Mouse (Mus musculus): ENCODE results near the gene Grhl3.
"Not testable (repeated sequence)": the region's sequence is repeated elsewhere in the genome, so short reads cannot be mapped to it uniquely, and the experiment has no call there.

Grhl3 gene

DNA sequence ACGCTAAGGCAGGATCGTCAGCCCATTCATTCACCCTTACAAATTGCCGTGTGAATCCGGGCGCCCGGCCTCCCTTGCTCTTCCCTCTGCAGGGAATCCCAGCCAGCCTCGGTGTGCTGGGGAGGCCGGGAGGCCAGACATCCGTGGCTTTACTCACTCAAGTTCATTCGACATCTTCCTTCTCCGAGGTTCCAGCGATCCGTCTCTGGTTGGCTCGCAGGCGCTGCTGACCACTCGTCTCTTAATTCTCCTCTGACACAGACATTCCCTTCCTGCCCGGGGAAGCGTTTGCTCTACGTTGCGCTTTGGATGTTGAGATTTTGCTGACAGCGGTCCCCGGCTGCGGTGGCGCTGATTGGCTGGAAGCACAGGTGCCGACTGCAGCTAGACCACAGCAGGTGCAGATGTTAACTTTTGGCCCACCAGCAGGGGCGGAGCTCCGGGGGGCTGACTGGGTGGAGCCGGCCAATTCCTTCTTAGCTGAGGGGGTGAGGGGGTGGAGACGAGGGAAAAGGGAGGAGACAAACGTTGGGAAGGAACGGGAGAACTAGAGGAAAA is at the start of gene Grhl3:
Gene Grhl3 (minus strand): TSS at position 380 of the 558 bp plus-strand sequence.
- in situ Hi-C loops (cut with MboI, MseI) = no loop called here

- in situ Hi-C loops (cut with MboI, MseI) = no loop called here
Observed at GRCm38 (mm10) chr4:135622290-135622689, 48.9 kb upstream of the Grhl3 start.

DNA sequence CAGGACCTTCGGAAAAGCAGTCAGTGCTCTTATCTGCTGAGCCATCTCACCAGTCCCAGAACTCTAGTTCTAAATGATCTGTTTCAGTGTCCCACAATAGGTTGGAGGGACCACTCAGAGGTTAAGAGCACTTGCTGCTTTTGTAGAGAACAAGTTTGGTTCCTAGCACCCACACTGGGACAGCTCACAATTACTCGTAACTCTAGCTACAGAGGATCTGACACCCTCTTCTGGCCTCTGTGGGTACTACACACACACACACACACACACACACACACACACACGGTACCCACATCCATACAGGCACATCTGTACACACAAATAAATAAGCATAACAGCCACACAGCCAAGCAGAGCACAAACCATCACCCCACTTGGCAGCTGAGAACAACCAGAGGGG is 47.0 kb upstream of the Grhl3 start:
- in situ Hi-C loops (cut with MboI, MseI) = no loop called here

GRCm38 (mm10) chr4:135617783-135618470 is 44.5 kb upstream of the Grhl3 start:
- in situ Hi-C loops (cut with MboI, MseI) = no loop called here

GRCm38 (mm10) chr4:135617038-135617437 is 43.6 kb upstream of the Grhl3 start:
- in situ Hi-C loops (cut with MboI, MseI) = no loop called here

DNA sequence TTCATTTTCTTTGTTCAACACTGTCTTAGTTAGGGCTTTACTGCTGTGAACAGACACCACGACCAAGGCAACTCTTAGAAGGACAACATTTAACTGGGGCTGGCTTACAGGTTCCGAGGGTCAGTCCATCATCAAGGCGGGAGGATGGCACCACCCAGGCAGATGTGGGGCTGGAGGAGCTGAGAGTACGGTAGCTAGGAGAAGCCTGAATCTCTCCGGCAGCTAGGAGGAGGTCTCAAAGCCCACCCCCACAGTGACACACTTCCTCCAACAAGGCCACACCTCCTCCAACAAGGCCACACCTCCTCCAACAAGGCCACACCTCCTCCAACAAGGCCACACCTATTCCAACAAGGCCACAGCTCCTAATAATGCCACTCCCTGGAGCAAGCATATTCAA is 41.9 kb upstream of the Grhl3 start:
- in situ Hi-C loops (cut with MboI, MseI) = not testable (repeated sequence)

DNA sequence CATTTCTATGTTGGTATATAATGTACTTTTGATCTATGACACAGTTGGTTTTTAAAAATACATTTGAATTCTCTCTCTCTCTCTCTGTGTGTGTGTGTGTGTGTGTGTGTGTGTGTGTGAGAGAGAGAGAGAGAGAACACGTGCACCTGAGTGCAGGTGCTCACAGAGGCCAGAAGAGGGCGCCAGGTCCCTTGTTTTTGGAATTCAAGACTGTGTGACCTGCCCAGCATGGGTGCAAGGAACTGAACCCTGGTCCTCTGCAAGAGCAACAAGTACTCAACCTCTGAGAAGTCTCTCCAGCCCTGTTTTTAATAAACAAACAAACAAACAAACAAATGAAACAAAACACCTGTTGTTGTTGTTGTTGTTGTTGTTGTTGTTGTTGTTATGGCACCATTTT is 36.6 kb upstream of the Grhl3 start:
- in situ Hi-C loops (cut with MboI, MseI) = no loop called here

DNA sequence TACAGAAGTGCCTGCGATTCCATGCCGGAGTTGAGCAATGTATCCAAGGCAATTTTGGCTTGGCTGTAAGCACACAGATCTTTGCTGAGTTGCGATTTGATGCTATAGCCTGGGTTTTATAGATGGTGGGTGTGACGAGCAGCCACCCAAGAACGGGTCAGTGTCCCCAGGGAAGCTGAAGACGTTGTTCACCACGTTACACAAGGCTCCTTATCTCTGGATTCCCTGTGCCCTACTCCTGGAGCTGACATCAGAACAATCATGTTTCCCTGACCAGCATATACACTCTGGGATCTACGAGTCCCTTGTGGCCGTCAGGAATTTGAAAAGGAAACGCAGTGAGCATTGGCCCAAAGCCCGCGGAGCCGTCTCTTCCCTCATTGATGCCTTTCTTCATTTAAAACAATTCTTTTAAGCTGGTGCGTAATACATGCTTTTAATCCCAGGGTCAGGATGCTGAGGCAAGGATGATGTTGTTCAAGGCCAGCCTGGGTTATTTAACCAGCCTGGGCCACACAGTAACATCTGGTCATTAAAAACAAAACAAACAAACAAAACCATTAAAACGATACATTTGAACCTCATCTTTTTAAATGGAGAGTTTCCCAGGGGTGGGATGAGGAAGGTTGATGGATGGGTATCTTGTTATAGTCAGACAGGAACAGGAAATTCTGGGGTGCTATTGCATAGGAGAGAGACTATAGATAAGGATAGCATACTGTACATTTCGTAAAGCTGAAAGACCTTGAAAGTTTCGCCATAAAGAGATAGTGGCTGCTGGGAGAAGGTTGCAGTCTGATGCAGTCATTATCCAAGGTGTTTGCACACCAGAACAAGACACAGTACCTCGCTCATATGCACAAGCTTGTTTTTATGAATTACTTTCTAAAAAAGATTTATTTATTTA is 34.8 kb upstream of the Grhl3 start:
- in situ Hi-C loops (cut with MboI, MseI) = no loop called here

- in situ Hi-C loops (cut with MboI, MseI) = no loop called here
Observed at GRCm38 (mm10) chr4:135606271-135606670, 32.8 kb upstream of the Grhl3 start.

- in situ Hi-C loops (cut with MboI, MseI) = no loop called here
Observed at GRCm38 (mm10) chr4:135601530-135601929, 28.1 kb upstream of the Grhl3 start.

DNA sequence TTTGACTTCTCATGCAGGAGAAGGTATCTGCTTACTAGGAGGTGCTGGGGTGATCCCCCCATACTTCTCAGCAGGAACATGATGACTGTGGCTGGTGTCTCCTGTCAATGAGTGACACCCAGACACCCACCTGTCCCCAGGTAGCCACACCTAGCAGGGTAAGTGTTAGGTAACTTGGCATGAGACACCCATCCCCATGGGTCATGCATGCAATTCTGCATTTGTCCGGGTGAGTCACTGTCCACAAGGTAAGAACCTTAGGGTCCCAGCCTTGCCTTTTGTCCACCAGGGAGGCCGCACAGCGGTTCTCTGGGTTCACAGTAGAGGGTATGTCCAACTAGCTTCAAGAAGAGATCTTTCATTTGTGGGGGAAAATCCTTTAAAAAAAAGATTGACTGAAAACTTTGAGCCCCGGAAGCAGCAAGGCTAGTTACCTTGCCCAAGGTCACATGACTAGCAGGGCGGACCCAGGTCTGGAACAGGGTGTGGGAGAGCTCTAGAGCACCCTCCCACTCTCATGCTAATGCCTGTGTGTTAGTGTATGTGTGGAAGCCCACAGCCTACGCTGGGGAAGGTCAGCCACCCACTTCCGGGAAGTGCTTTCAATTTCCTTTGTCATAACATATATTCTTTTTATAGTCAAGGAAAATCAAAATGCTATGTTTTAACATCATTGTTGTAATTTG is 26.2 kb upstream of the Grhl3 start:
- in situ Hi-C loops (cut with MboI, MseI) = no loop called here

DNA sequence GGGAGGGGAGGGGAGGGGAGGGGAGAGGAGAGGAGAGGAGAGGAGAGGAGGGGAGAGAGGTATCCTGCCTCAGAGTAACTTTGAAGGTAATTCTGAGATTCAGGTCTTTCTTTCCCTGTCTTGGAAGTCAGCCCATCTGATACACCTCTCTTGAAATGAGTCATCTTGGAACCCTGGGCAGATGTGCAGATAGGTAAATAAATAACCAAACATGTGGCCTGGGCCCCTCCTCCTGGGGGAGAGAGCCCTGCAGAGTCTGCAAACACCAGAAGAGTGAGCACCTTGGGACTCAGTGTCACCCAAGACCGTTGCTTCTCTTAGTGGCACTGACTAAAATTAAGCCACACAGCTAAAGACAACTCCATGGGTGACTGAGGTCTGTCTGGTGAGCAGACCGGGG is 25.6 kb upstream of the Grhl3 start:
- in situ Hi-C loops (cut with MboI, MseI) = no loop called here

DNA sequence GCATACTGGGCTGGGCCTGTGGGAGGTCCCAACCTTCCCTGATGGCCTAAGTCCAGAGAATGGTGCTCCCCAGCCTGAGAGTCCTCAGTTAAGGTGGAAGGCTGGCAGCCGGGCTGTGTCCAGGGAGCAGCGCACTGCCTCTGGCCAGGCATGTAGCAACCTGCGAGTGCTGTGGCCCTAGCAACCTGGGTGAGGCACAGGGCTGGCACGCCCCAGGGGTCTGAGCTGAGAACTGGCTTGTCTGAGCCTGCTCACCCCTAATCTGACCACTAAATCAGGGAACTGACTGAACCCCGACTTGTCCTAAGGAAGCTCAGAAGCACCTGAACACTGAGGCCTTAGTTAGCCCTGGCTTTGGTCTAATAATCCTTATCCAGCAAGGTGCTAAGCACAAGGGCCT is 24.1 kb upstream of the Grhl3 start:
- in situ Hi-C loops (cut with MboI, MseI) = no loop called here

DNA sequence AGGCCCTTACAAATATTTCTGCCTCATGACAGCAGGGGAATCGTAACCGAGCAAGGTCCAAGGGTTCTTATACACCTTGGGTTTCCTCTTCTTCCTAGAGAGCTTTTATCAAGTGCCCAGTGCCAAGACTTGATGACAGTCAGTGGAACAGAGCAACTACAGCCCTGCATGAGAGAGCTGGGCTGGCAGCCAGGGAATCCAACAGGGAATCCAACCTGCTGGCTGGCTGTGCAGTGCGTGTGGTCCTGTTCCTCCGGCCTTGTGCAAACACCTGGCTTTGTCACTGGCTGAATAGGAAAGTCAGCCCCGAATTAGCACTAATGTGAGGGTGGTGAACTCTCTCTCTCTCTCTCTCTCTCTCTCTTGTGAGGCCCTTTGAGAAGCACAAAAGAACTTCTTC is 22.5 kb upstream of the Grhl3 start:
- in situ Hi-C loops (cut with MboI, MseI) = no loop called here

DNA sequence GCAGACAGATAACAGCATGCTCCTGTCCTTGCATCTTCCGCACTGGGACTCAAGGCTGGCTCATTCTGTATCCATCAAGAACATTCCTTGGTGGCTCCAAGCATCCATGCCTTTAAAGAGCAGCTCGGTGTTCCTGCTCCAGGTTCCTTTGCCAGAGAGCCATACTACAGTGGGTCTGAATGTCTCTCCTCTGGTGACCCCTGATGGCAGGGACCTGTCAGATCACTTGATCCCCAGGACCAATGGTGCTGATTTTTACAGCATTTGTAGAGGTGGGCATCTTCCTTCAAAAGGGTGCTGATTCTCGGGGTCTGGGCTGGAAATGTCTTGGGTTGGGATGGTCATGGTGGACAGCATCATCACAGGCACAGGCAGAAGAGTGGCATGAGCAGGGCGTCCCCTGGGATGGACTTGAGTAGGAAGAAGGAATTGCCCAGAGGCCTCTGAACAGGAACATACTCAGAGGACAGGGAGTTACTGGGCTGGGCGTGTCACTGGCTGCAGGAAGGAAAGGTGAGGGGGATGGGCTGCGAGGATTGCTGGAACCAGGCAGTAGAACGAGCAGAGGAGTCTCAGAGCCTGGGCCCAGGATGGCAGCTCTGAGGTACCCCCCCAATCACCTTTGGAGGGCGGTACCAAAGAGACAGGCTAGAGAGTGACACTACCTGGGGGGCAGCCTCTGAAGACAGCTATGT is 18.3 kb upstream of the Grhl3 start:
- in situ Hi-C loops (cut with MboI, MseI) = no loop called here

- in situ Hi-C loops (cut with MboI, MseI) = no loop called here
Observed at GRCm38 (mm10) chr4:135591086-135591485, 17.7 kb upstream of the Grhl3 start.

- in situ Hi-C loops (cut with MboI, MseI) = no loop called here
Observed at GRCm38 (mm10) chr4:135584838-135585237, 11.4 kb upstream of the Grhl3 start.

DNA sequence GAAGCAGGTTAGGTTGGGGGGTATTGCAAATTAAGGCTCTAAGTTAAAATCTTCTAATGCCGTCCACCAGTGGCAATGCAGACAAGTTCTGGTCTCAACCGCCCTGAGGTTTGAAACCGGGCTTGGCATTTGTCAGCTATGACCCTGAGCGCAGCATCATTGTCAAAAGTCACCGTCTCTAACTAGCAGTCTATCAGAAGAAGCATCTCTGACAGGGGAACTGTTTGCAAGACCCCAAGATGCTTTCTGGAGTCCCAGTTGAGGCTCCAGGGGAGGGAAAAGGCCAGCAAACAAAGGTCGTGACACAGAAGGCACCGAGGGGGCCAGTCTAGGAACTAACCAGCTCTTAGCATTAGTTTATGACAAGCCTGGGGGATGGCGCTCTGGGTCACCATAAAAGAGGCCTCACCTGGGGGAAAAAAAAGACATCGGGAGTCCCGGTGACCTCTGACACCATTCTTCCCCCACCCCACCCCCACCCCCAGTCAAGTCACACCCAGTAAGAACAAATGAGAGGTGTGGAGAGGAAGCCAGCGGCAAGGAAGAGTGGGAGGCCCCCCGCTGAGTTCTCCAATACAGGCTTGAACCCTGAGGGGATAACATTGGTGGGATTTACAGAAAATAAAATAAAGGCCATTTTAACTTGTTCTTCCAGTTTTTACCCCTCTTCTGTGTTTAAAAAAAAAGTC is 7.9 kb upstream of the Grhl3 start:
- in situ Hi-C loops (cut with MboI, MseI) = no loop called here

GRCm38 (mm10) chr4:135579695-135580094 is 6.3 kb upstream of the Grhl3 start:
- in situ Hi-C loops (cut with MboI, MseI) = no loop called here

DNA sequence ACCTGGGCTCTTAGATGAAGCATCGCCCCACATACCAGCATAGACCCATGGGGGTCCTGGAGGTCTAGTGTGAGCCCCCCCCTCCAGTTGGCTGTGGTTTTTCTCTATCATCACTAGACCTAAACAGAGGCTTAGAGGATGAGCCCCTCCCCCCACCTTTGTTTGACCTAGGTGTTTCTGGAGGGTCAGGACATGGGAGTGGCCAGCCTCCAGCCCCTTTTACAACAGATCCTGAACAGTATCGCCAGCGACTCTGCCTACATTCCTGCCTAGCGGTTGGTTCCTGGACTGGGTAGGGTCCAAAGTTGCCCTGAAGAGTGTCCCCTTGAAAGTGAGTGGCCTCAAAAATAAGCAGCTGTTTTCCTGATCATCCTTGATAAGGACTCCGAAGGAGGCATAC is 5.1 kb upstream of the Grhl3 start:
- in situ Hi-C loops (cut with MboI, MseI) = no loop called here
